Mouse (Mus musculus) embryonic facial prominence, embryonic 12.5 days (tissue): Measurements from ENCODE around the gene Ddx47. TPM values are rescaled to one million over a fixed set of nuclear protein-coding genes. Genes with fewer than 3 reads are reported as not detected.

Experiments used
- polyA plus RNA-seq: library from polyadenylated mRNA; unstranded; fragments of >200 nt; fragmentation: Nextera tagmentation; extraction: Ambion mirVana; gene quantifications from 2 replicates; pipeline ENCODE4 v1.2.1, GENCODE M21; 2016

The Ddx47 gene
- polyA plus RNA-seq, 1 experiment from 2014 or later, result 111 TPM

Other genes with a start within 250 kb of the Ddx47 start
- 15.6 and 18.3 TPM in 2 replicates for gene Dusp16, start 219.0 kb upstream of the Ddx47 start, polyA plus RNA-seq
- gene Crebl2, start 181.5 kb upstream of the Ddx47 start, polyA plus RNA-seq, result 2.4 and 2.5 TPM in 2 replicates
- 10.1 and 14.6 TPM in 2 replicates for gene Gpr19, start 113.0 kb upstream of the Ddx47 start, polyA plus RNA-seq
- 19.3 and 19.5 TPM in 2 replicates for gene Cdkn1b, start 91.2 kb upstream of the Ddx47 start, polyA plus RNA-seq
- 4.5 and 4.7 TPM in 2 replicates for gene Apold1, start 29.9 kb upstream of the Ddx47 start, polyA plus RNA-seq
- gene Gprc5a, start 54.0 kb downstream of the Ddx47 start, polyA plus RNA-seq, result 2.2 and 2.5 TPM in 2 replicates
- not detected in 2 replicates for gene Gprc5d, start 106.7 kb downstream of the Ddx47 start, polyA plus RNA-seq
- 26.4 and 28.7 TPM in 2 replicates for gene Fam234b, start 186.4 kb downstream of the Ddx47 start, polyA plus RNA-seq
- gene Hebp1, start 186.4 kb downstream of the Ddx47 start, polyA plus RNA-seq, result 6.8 and 7.3 TPM in 2 replicates
- 0.45 TPM in 1 of 2 replicates, not detected in the other for gene Gsg1, start 242.7 kb downstream of the Ddx47 start, polyA plus RNA-seq